Mouse (Mus musculus) thymus, postnatal 36 days (tissue): ENCODE measurements around the gene Hps1.
"Not testable (repeated sequence)": the region's sequence is repeated elsewhere in the genome, so short reads cannot be mapped to it uniquely, and the experiment has no call there.

Experiments
- DNase-seq, 2 experiments: peaks; one replicate each; pipeline ENCODE4 v3.0.0; 2022; ENCODE audit warnings: mixed read lengths in 2 of 2

The Hps1 gene

GRCm38 (mm10) chr19:42779531-42780155 is at the start of gene Hps1:
TSS of gene Hps1 (minus strand) at chr19:42779978.
- DNase-seq: peak; percentile 91 to 93

- DNase-seq: no peak
Observed at GRCm38 (mm10) chr19:42829196-42829595, 49.4 kb upstream of the Hps1 start.

GRCm38 (mm10) chr19:42827843-42828242 is 48.1 kb upstream of the Hps1 start:
- no peak for DNase-seq

GRCm38 (mm10) chr19:42820109-42820508 is 40.3 kb upstream of the Hps1 start:
- DNase-seq: no peak

- no peak for DNase-seq
Observed at GRCm38 (mm10) chr19:42817761-42818160, 38.0 kb upstream of the Hps1 start.

GRCm38 (mm10) chr19:42816261-42816660 is 36.5 kb upstream of the Hps1 start:
- DNase-seq: no peak

GRCm38 (mm10) chr19:42810140-42810539 is 30.4 kb upstream of the Hps1 start:
- no peak for DNase-seq

GRCm38 (mm10) chr19:42809491-42809890 is 29.7 kb upstream of the Hps1 start:
- DNase-seq: no peak

GRCm38 (mm10) chr19:42797866-42798265 is 18.1 kb upstream of the Hps1 start:
- DNase-seq: no peak

- no peak for DNase-seq
Observed at GRCm38 (mm10) chr19:42795801-42796200, 16.0 kb upstream of the Hps1 start.

- DNase-seq: peak; percentile 70 to 79
Observed at GRCm38 (mm10) chr19:42794914-42795613, 15.3 kb upstream of the Hps1 start.

- no peak for DNase-seq
Observed at GRCm38 (mm10) chr19:42788311-42788710, 8.5 kb upstream of the Hps1 start.

GRCm38 (mm10) chr19:42785562-42786220 is 5.9 kb upstream of the Hps1 start:
- no peak for DNase-seq

GRCm38 (mm10) chr19:42785129-42785528 is 5.4 kb upstream of the Hps1 start:
- DNase-seq: peak in 1 of 2 experiments; percentile 29

- not testable (repeated sequence) for DNase-seq
Observed at GRCm38 (mm10) chr19:42780156-42780538, 369 bp upstream of the Hps1 start.

- peak; percentile 46 to 51 for DNase-seq
Observed at GRCm38 (mm10) chr19:42777801-42778200, 2.0 kb downstream of the Hps1 start.

GRCm38 (mm10) chr19:42776813-42777212 is 3.0 kb downstream of the Hps1 start:
- peak in 1 of 2 experiments; percentile 34 for DNase-seq

- no peak for DNase-seq
Observed at GRCm38 (mm10) chr19:42770141-42770872, 9.5 kb downstream of the Hps1 start.

GRCm38 (mm10) chr19:42769648-42770047 is 10.1 kb downstream of the Hps1 start:
- DNase-seq: no peak

- DNase-seq: no peak
Observed at GRCm38 (mm10) chr19:42767361-42767760, 12.4 kb downstream of the Hps1 start.

GRCm38 (mm10) chr19:42764398-42764797 is 15.4 kb downstream of the Hps1 start:
- no peak for DNase-seq

- no peak for DNase-seq
Observed at GRCm38 (mm10) chr19:42756671-42757070, 23.1 kb downstream of the Hps1 start.
